Mouse (Mus musculus) limb, embryonic 15.5 days (tissue): ENCODE data around the gene Ric3. TPM values are rescaled to one million over a fixed set of nuclear protein-coding genes. Genes with fewer than 3 reads are reported as not detected.
A peak's percentile ranks its signal among the peaks of the same experiment; 100 is the strongest.

ENCODE experiments used
- ATAC-seq: fragments of 200-750 bp; cut with Nextera tagmentation; 2 replicates; pipeline ENCODE4 v1.8.0; 2017; ENCODE audit warnings: low read depth, moderate TSS enrichment; ENCODE audit not compliant: insufficient number of reproducible peaks, low FRiP score, low TSS enrichment
- H3K27ac ChIP-seq: fragments of 300-500 bp; sonication (generic); 2 replicates; pipeline ENCODE4 v1.5.1; 2015; ENCODE audit warnings: moderate library complexity, mild to moderate bottlenecking, inconsistent platforms
- H3K27me3 ChIP-seq: fragments of 300-500 bp; sonication (generic); 2 replicates; pipeline ENCODE4 v1.6.1; 2015; ENCODE audit warnings: inconsistent platforms
- H3K36me3 ChIP-seq: fragments of 300-500 bp; sonication (generic); 2 replicates; pipeline ENCODE4 v1.6.1; 2015; ENCODE audit warnings: inconsistent platforms
- H3K4me1 ChIP-seq: fragments of 300-500 bp; sonication (generic); 2 replicates; pipeline ENCODE4 v1.6.1; 2015; ENCODE audit warnings: inconsistent platforms
- H3K4me2 ChIP-seq: fragments of 300-500 bp; sonication (generic); 2 replicates; pipeline ENCODE4 v1.6.1; 2015; ENCODE audit warnings: mild to moderate bottlenecking, inconsistent platforms
- H3K4me3 ChIP-seq: fragments of 300-500 bp; sonication (generic); 2 replicates; pipeline ENCODE4 v1.5.1; 2015; ENCODE audit warnings: mild to moderate bottlenecking, inconsistent platforms
- H3K9ac ChIP-seq: fragments of 300-500 bp; sonication (generic); 2 replicates; pipeline ENCODE4 v1.6.1; 2015; ENCODE audit warnings: inconsistent platforms
- H3K9me3 ChIP-seq: fragments of 300-500 bp; sonication (generic); 2 replicates; pipeline ENCODE4 v1.6.1; 2016; ENCODE audit warnings: inconsistent platforms
- WGBS: fragments of 180-500 bp; shearing (Covaris S2); methylation state at CpG from one replicate; pipeline ENCODE4 v1.1.7; 2015; 5-methylcytosine and 5-hydroxymethylcytosine counted together
- polyA plus RNA-seq: library from polyadenylated mRNA; unstranded; fragments of >200 nt; fragmentation: Nextera tagmentation; extraction: Ambion mirVana; gene quantifications from 2 replicates; pipeline ENCODE4 v1.2.1, GENCODE M21; 2015

The Ric3 gene
- polyA plus RNA-seq, 1 experiment from 2014 or later, result 1.8 TPM

DNA sequence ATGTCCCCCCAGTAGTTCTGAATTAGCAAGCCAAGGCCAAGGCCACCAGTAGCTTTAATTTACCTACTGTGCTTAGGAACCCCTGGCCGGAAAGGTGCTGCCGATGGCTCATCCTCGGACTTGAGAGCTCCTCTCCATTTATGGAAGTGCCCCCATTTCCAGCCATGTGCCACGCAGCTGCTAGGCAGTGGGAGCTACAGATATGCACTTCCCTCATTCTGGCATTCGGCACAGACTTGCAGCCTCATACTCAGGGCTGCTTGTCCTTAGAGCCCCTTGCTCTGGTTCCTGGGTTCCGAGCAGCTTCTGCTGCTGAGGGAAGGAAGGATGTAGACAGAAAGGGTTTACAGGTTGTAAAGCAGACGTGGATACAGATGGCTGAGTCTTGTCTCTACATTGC lies 68.3 kb downstream of the Ric3 start:
- no peak for ATAC-seq
- Histone ChIP-seq H3K9me3 (no peaks in the 10 kb centered on the region), H3K4me2 (no peak overlapping the region), H3K4me3 (no peak overlapping the region), H3K27ac (no peak overlapping the region), H3K36me3 (no peaks in the 10 kb centered on the region), H3K27me3 (peaks cover 34% of the 10 kb centered on the region), H3K9ac (no peak overlapping the region), H3K4me1 (peaks cover 10% of the 10 kb centered on the region)
- 82% methylated on average over 7 of the region's 7 CpGs for WGBS

- Histone ChIP-seq H3K36me3 (no peaks in the 10 kb centered on the region), H3K4me2 (no peak overlapping the region), H3K4me1 (peaks cover 10% of the 10 kb centered on the region), H3K9ac (no peak overlapping the region), H3K9me3 (no peaks in the 10 kb centered on the region), H3K27me3 (peaks cover 46% of the 10 kb centered on the region), H3K27ac (no peak overlapping the region), H3K4me3 (no peak overlapping the region)
- ATAC-seq, result no peak
- WGBS, result 40% methylated on average over 4 of the region's 4 CpGs
These were observed 70.0 kb downstream of the Ric3 start for GRCm38 (mm10) chr7:109012998-109013625.

GRCm38 (mm10) chr7:109012575-109012974 lies 70.6 kb downstream of the Ric3 start:
- no peak for ATAC-seq
- Histone ChIP-seq H3K9me3 (no peaks in the 10 kb centered on the region), H3K27me3 (peaks cover 46% of the 10 kb centered on the region), H3K4me2 (no peak overlapping the region), H3K4me3 (no peak overlapping the region), H3K36me3 (no peaks in the 10 kb centered on the region), H3K27ac (no peak overlapping the region), H3K9ac (no peak overlapping the region), H3K4me1 (peaks cover 10% of the 10 kb centered on the region)
- WGBS, result 84% methylated on average over 1 of the region's 1 CpGs

GRCm38 (mm10) chr7:109011596-109012180 lies 71.4 kb downstream of the Ric3 start:
- H3K9ac ChIP-seq, result no peak overlapping the region

DNA sequence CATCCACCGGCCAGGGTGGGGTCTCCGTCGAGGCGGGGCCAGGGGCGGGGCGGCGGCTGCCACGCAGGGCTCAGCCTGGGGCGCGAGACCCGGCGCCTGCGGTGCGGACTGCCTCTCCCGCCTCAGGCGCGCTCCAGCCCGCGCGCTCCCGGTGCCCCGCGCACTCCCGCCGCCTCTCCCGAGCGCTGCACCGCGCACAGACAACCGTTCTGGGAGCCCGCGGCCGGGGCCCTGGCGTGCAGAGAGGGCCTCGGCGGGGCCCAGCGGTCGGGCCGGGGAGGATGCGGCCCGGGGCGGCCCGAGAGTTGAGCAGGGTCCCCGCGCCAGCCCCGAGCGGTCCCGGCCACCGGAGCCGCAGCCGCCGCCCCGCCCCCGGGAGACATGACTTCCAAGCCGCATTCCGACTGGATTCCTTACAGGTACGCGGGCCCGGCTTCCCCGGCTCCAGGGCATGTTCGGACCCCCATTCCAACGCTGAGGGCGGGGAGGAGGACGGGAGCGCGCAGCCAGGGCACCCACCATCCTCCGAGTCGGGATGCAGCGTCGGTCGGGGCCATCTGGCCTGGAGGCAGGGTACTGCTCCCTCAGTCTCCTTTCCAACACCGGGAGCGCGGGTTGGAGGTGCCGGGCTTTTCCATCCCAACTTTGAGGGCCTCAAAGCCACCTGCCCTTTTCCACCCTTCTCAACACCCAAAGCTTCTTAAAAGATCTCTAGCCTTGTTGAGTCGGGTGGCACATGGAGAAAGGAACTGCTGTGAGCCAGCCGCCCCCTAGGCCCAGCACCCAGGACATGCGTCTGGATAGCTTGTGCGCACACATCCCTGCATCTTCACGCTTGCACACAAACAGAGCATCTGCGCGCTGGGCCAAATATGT lies 72.2 kb downstream of the Ric3 start:
- Histone ChIP-seq H3K9me3 (no peaks in the 10 kb centered on the region), H3K4me3 (peak overlapping the region; percentile 66), H3K4me2 (peak overlapping the region; percentile 94), H3K27me3 (peaks cover 46% of the 10 kb centered on the region), H3K36me3 (no peaks in the 10 kb centered on the region), H3K9ac (peak overlapping the region; percentile 63), H3K4me1 (peaks cover 10% of the 10 kb centered on the region), H3K27ac (no peak overlapping the region)
- 1% methylated on average over 67 of the region's 82 CpGs for WGBS
- 0 out of 2 replicates have a peak, but pooled peaks have one; percentile 37 for ATAC-seq

More at GRCm38 (mm10) chr7:109011596-109012180, 71.4 kb downstream of the Ric3 start:
- WGBS, result 53% methylated on average over 8 of the region's 8 CpGs
- Histone ChIP-seq H3K4me3 (peak overlapping the region; percentile 66), H3K36me3 (no peaks in the 10 kb centered on the region), H3K4me2 (peak overlapping the region; percentile 94), H3K27me3 (peaks cover 46% of the 10 kb centered on the region), H3K4me1 (peaks cover 10% of the 10 kb centered on the region), H3K9me3 (no peaks in the 10 kb centered on the region), H3K27ac (no peak overlapping the region)
- no peak for ATAC-seq

DNA sequence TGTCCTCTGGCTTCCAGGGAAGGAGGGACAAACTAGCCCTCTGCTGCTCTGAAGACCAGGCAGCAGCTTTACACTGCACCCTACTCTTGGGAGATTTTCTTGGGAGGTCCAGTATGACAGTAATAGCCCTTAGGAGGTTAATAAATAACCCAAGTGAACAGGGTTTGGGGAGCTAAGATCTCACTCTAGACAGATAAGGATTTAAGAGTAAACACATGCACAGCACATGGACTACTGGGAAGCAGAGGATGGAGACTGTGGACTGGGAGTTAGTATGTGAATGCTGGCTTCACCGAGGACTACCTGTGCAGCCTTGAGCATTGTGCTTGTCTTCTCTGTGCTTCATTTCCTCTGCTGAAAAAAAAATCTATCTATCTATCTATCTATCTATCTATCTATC lies 73.9 kb downstream of the Ric3 start:
- Histone ChIP-seq H3K27me3 (peaks cover 46% of the 10 kb centered on the region), H3K9ac (no peak overlapping the region), H3K4me1 (peaks cover 10% of the 10 kb centered on the region), H3K27ac (no peak overlapping the region), H3K4me2 (no peak overlapping the region), H3K9me3 (no peaks in the 10 kb centered on the region), H3K36me3 (no peaks in the 10 kb centered on the region), H3K4me3 (no peak overlapping the region)
- ATAC-seq, result no peak
- 69% methylated on average over 1 of the region's 1 CpGs for WGBS

DNA sequence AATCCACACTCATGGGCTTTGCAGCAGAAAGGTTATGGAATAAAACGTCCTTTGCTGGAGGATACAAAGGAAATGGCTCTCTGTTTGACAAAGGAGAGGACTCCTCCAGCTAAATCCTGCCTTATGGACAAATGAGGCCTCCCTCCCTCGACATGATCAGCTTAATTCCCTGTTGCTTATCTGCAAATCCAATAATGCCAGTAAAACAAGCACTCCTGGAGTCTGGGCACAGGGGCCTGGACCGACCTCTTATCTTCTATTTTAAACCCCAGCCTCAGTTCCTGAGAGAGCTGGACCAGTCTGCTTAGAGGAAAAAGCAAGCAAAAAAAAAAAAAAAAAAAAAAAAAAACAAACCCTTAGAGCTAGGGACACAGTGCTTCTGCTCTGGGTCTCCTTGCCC lies 79.5 kb downstream of the Ric3 start:
- no peak overlapping the region for H3K4me2 ChIP-seq
- H3K4me3 ChIP-seq, result no peak overlapping the region
- H3K27me3 ChIP-seq, result peaks cover under 1% of the 10 kb centered on the region
- no peaks in the 10 kb centered on the region for H3K9me3 ChIP-seq
- no peaks in the 10 kb centered on the region for H3K4me1 ChIP-seq
- H3K9ac ChIP-seq, result no peak overlapping the region
- no peak overlapping the region for H3K27ac ChIP-seq
- H3K36me3 ChIP-seq, result no peaks in the 10 kb centered on the region
- ATAC-seq, result no peak
- 39% methylated on average over 3 of the region's 3 CpGs for WGBS

DNA sequence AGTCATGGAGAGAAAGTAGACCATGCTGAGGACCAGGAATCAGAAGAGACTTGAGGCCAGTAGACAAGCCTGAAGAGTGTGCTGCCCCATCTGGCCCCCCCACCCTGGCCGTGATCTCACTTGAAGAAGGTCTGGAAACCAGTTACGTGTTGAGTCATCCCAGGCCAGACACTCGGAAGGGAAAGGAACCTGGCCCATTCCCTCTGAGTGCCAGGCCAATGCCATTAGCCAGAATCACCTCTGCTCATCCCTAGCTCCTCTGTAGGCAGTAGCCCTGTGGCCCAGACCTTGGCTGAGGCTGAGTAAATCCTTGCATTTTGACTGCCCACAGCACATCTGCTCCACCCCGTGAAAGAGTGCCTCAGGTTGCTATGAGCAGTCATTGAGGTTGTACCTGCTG lies 81.2 kb downstream of the Ric3 start:
- Histone ChIP-seq H3K27ac (no peak overlapping the region), H3K4me2 (no peak overlapping the region), H3K4me3 (no peak overlapping the region), H3K4me1 (no peaks in the 10 kb centered on the region), H3K27me3 (no peaks in the 10 kb centered on the region), H3K36me3 (no peaks in the 10 kb centered on the region), H3K9ac (no peak overlapping the region), H3K9me3 (no peaks in the 10 kb centered on the region)
- 83% methylated on average over 4 of the region's 4 CpGs for WGBS
- ATAC-seq, result no peak

- Histone ChIP-seq H3K9ac (no peak overlapping the region), H3K4me1 (no peaks in the 10 kb centered on the region), H3K27me3 (no peaks in the 10 kb centered on the region), H3K9me3 (no peaks in the 10 kb centered on the region), H3K36me3 (no peaks in the 10 kb centered on the region), H3K4me2 (no peak overlapping the region), H3K4me3 (no peak overlapping the region), H3K27ac (no peak overlapping the region)
- ATAC-seq, result no peak
- WGBS, result 35% methylated on average over 4 of the region's 4 CpGs
These were observed 82.7 kb downstream of the Ric3 start for GRCm38 (mm10) chr7:109000315-109000954.

DNA sequence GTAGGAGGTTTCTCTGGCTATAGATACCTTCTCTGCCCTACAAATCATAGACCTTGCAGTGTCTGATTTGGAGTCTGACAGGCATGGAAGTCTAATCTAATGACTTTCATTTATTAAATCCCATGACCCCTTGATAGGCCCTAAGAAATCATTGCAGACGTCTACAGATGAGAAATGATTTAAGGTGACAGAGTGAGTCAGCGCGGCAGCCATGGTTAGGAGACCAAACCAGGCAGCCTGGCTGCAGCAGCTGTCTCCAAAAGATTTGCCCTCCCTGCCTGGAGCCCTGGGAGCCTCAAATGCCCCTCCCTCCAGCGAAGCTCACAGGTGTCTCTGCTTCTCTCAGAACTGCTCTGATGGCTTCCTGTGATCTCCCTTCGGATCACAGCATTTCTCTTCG lies 87.0 kb downstream of the Ric3 start:
- H3K4me1 ChIP-seq, result no peaks in the 10 kb centered on the region
- ATAC-seq, result no peak

GRCm38 (mm10) chr7:108993881-108994291 lies 89.2 kb downstream of the Ric3 start:
- H3K36me3 ChIP-seq, result no peaks in the 10 kb centered on the region
- no peak overlapping the region for H3K9ac ChIP-seq
- H3K27me3 ChIP-seq, result no peaks in the 10 kb centered on the region
- H3K4me1 ChIP-seq, result no peaks in the 10 kb centered on the region
- 73% methylated on average over 3 of the region's 3 CpGs for WGBS
- H3K4me2 ChIP-seq, result no peak overlapping the region
- H3K27ac ChIP-seq, result no peak overlapping the region
- no peak for ATAC-seq
- no peak overlapping the region for H3K4me3 ChIP-seq
- H3K9me3 ChIP-seq, result no peaks in the 10 kb centered on the region

More for the DNA sequence above, 87.0 kb downstream of the Ric3 start:
- Histone ChIP-seq H3K4me2 (no peak overlapping the region), H3K9ac (no peak overlapping the region), H3K36me3 (no peaks in the 10 kb centered on the region), H3K4me3 (no peak overlapping the region), H3K27ac (no peak overlapping the region), H3K27me3 (no peaks in the 10 kb centered on the region), H3K9me3 (no peaks in the 10 kb centered on the region)
- 56% methylated on average over 6 of the region's 6 CpGs for WGBS
